Mouse (Mus musculus): ENCODE data around the gene Sept7.

Gene Sept7

DNA sequence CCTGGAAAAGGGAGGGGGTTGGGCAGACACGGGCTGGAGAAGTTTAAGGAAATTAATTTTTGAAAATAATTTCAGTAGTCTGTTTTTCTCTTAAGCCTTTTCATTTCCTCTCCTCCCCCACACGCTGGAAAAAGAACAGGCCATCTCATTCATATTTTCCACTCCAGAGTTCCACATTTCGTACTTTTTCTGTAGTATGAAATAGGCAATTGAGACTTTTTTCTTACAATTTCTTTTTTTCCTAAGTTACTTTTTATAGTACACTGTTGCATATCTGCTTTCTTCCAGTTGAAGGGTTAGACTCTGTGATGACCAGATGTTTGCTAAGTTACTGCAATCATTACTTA, 1.2 kb downstream of the Sept7 start:
- in situ Hi-C loops (cut with MboI, MseI) = loop anchor here (10.0 kb wide), 1 partner anchor 749 kb away; the partner anchor contains the start of gene Dpy19l1

GRCm38 (mm10) chr9:25260411-25260810, 8.2 kb downstream of the Sept7 start:
- in situ Hi-C loops (cut with MboI, MseI) = no loop called here

DNA sequence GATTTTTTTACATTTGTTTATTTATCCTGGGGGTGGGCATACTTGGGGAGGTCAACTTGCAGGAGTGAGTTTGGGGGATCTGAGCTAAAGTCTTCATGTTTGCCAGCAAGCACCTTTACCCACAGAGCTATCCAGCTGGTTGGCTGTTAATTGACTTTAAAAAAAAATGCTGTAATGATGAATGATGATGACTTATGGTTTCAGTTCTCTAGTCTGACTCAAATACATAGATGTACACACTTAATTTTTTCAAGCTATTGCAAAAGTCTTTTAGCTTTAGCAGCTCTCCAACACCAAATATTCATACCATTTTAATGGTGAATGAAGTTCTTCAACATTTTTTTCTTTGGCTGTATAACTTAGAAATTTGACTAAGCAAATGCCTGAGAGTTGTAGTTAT, 8.7 kb downstream of the Sept7 start:
- in situ Hi-C loops (cut with MboI, MseI) = no loop called here

DNA sequence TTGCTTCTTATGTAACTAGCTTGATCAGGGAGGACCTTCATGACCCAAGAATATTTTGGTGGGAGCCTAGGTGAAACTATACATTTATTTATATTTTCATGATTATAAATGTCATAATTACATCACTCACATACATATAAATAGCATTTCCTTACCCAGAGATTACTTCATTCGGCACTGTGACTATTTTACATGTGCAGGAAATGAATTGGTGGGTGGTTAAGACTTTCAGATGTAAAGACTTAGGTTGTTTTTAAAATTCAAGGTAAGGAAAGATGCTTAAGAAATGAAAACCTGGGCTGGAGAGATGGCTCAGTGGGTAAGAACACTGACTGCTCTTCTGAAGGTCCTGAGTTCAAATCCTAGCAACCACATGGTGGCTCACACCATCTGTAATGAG, 9.8 kb downstream of the Sept7 start:
- in situ Hi-C loops (cut with MboI, MseI) = no loop called here

GRCm38 (mm10) chr9:25265795-25266194, 13.6 kb downstream of the Sept7 start:
- in situ Hi-C loops (cut with MboI, MseI) = no loop called here

DNA sequence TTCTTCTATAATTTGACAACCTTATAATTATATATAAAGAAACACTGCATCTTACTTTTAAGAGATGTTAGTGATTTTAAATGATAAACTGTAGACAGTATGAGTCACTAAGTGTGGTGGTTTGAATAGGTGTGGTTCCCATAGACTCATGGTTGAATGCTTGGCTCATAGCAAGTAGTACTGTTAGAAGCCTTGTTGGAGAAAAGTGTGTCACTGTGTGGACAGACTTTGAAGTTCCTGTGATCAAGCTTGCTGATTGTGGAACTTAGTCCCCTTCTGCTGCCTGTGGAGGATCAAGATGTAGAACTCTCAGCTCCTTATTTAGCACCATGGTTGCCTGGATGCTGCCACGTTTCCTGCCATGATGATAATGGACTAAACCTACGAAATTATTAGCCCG, 14.9 kb downstream of the Sept7 start:
- in situ Hi-C loops (cut with MboI, MseI) = no loop called here

GRCm38 (mm10) chr9:25267574-25267973, 15.3 kb downstream of the Sept7 start:
- in situ Hi-C loops (cut with MboI, MseI) = no loop called here

- in situ Hi-C loops (cut with MboI, MseI) = no loop called here
Observed at GRCm38 (mm10) chr9:25271902-25272301, 19.7 kb downstream of the Sept7 start.

- in situ Hi-C loops (cut with MboI, MseI) = no loop called here
Observed at GRCm38 (mm10) chr9:25289796-25290195, 37.6 kb downstream of the Sept7 start.

DNA sequence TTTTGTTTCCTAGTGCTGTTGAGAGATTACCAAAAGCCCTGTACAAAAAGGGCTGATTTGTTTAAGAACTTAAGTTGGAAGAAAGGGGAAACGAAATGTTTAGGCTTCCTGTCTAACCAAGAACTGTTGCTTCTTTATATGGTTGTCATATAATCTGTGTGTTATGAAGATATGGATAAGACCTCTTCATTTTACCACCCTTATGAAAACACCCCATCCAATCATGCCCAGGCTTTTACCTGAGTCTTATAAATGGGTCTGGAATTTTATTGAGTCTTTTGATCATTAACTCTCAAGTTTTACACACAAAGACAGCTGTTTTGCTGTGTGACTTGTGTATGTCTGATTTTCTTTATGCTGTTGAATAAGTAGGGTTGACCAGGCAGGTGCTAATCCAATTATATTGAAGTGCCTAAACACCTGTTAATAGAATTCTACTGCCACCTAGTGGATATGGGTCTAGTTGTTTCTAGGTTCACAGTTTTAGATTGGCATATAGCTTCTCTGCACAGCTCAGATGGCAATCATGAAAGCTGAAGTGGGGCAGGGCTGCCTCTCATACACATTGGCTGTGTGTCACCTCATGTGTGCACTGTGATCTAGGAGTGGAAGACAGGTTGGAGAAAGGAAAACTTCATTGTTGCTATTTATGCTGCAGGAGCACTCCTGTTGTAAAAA, 57.4 kb downstream of the Sept7 start:
- in situ Hi-C loops (cut with MboI, MseI) = loop anchor here (10.0 to 25.0 kb wide), 2 partner anchors 147 to 885 kb away; partner anchors contain the start of gene Herpud2

DNA sequence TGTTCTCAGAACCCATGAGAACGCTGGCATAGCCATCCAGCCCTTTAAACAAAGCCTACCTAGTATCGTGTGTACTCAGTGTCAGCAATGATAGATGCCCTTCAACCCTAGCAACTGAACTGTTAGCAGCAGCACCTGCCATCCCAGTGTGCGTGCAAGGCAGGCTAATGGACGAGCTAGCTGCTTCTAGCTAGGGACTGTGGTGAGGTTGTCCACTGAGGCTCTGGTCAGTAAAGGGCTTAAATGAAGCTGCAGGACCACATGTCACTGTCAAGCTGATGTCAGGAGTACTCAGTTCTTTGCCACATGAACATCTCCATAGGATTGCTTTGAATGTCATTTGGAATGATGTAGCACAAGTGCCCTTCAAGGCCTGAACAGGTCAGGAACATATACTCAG, 62.1 kb downstream of the Sept7 start:
- in situ Hi-C loops (cut with MboI, MseI) = loop anchor here (10.0 to 25.0 kb wide), 2 partner anchors 152 to 890 kb away; partner anchors contain the start of gene Herpud2

DNA sequence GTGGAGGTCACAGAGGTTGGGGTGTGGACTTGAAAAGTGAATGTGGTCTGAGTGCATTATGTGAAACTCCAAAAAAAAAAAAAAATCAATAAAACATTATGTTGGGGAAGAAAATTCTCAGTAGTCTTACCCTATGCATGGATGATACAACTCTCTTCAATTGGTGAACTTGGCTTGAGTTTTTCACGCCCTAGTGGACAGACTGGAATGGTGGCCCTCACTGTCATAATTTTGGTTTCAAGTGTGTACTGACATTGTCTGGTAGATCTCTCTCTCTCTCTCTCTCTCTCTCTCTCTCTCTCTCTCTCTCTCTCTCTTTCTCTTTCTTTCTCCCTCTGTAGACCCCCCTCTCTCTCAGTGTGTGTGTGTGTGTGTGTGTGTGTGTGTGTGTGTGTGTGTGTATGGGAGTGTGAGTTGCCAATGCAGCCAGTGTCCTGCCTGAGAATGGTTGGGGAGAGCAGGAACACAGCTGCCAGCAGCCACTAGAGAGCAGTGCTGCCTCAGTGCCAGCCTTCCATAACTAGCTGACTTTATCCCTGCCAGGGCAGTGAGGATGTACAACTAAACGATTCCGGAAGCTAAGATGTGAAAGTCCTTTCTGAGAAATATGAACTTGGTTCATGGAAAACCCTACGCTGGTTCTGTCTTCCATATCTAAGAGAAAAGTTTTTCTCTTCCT, 65.7 kb downstream of the Sept7 start:
- in situ Hi-C loops (cut with MboI, MseI) = loop anchor here (10.0 to 25.0 kb wide), 2 partner anchors 156 to 893 kb away; partner anchors contain the start of gene Herpud2

GRCm38 (mm10) chr9:25319676-25320075, 67.4 kb downstream of the Sept7 start:
- in situ Hi-C loops (cut with MboI, MseI) = loop anchor here (10.0 to 25.0 kb wide), 2 partner anchors 157 to 895 kb away; partner anchors contain the start of gene Herpud2

- in situ Hi-C loops (cut with MboI, MseI) = loop anchor here (25.0 kb wide), 2 partner anchors 259 to 641 kb away; partner anchors contain the start of gene Dpy19l2
Observed at GRCm38 (mm10) chr9:25327727-25328370, 75.6 kb downstream of the Sept7 start.

DNA sequence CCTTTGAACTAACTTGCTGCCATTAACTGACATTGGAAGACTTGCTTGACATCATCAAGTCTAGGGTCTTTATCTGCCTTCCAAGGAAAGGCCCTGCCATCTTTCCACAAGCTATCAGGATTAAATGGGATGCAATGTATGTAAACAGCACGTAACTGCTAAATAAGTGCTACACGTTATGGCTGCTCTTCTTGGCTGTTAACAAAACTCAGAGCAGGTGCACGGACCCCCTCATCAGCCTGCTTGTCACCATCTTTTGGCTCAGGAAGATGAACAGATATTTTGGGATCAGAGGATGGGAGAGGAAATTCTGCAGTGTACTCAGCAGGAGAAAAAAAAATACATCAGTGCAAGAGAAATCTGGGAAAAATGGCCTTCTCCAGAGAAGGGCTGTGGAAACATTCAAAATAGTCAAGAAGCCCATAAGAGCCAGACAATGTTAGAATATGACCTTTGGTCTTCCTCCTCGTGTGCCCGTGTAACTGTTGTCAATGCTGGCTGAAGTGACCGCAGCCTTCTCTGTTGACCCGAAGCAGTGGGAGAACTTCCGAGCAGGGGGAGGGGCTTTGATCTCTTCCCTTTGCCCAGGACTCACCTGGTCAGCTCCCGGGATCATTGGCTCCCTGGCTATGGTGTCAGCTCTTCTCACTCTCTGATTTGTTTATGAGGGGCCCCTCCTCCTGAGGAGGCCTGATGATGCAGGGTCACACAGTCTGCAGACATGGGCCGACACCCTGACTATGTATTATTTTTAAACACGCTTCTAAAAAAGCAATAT, 76.9 kb downstream of the Sept7 start:
- in situ Hi-C loops (cut with MboI, MseI) = loop anchor here (25.0 kb wide), 2 partner anchors 258 to 642 kb away; partner anchors contain the start of gene Dpy19l2

GRCm38 (mm10) chr9:25337436-25338198, 85.4 kb downstream of the Sept7 start:
- in situ Hi-C loops (cut with MboI, MseI) = loop anchor here (25.0 kb wide), 2 partner anchors 250 to 650 kb away; partner anchors contain the start of gene Dpy19l2

DNA sequence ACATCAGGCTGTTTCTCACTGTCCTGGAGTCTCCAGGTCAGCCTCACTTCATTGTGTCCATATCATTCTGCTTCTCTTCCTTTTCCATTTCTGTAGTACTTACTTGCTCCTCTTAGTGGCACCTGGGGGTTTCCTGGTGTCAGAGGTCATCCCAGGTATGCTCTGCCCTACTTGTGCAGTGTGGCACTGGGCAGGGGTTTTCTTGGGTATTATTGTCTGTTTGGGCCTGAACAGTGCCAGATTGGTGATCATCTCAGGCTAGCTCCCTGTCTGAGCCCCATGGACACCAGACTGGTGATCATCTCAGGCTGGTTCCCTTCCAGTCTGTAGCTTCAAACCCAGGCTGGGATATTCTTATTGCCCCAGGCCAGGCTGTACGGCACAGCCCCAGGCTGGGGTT, 88.2 kb downstream of the Sept7 start:
- in situ Hi-C loops (cut with MboI, MseI) = loop anchor here (5.0 to 25.0 kb wide), 3 partner anchors 52 to 653 kb away; partner anchors contain the start of gene Dpy19l2

GRCm38 (mm10) chr9:25353775-25354174, 101.5 kb downstream of the Sept7 start:
- in situ Hi-C loops (cut with MboI, MseI) = no loop called here

- in situ Hi-C loops (cut with MboI, MseI) = no loop called here
Observed at GRCm38 (mm10) chr9:25355806-25356205, 103.6 kb downstream of the Sept7 start.

DNA sequence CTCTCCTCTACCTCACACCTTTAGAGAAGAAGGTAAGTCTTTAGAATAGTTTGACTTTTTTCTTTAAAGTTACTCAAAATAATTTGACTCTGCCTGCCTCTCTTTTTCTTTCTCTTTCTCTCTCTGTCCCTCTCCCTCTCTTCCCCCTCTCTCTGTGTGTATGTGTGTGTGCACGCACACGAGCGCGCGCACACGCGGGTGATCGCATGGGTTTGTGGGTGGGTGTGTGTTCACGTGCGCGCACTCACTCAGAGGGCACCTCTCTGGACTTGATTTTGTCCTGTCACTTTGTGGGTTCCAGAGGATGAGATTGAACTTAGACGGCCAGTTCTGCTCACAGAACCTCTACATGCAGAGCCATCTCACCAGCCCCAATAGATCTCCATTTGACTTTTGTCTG, 105.3 kb downstream of the Sept7 start:
- in situ Hi-C loops (cut with MboI, MseI) = no loop called here

DNA sequence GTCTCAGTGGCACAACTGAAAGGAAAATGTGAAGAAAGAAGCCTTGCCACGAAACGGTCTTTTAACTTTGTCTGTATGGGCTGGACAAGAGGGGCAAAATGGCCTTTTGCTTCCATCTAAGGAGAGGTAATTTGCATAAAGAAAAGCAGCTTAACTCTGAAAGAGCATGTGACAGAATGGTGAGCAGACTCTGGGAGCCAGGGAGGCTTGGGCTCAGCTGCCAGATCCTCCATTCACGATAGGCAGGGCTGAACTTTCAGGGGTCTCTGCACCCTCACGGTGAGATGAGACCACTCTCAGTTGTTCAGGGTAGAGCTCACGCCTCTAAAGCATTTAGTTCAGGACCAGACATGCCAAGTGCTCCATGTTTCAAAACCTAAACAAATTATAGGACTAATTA, 105.8 kb downstream of the Sept7 start:
- in situ Hi-C loops (cut with MboI, MseI) = no loop called here

Measured in T-helper 2 cell (primary cell).